Mouse (Mus musculus): ENCODE measurements at regions not wholly inside any gene's neighbourhood (a gene's known extent, or its start where the extent isn't known, plus 50 kb on each side); places are given as distances from the start of the nearest gene placed in this dataset.
A peak's percentile ranks its signal among the peaks of the same experiment; 100 is the strongest.

DNA sequence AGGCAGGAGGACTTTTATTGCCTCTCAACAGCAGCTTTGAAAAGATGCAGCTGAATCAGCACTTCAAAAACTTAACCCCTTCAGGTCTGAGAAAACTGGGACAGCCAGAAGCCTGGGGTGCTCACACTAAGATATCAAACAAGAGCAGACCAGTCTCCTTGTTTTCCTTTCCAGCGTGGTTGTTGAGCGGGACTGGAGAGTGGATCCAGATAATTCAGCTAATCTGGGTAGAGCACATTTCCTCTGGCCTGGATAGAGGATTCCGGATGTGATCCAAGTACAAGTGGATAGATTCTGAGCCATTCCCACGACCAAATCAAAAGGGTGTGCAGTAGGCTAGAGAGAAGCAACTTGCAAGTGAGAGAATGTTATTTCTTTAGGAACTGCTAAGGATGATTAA lies 68.7 kb upstream of the Pum3 start:
- H3K9ac ChIP-seq (ENCODE audit: insufficient read depth, low read depth, low read length, poor library complexity, severe bottlenecking): no peak overlapping the region
- H3K27ac ChIP-seq (ENCODE audit: insufficient read depth, low read depth, low read length, poor library complexity, severe bottlenecking): no peak overlapping the region
- in situ Hi-C loops (cut with MboI; ENCODE audit: low sequenced_read_pairs in 2 of 2, unreplicated experiment in 2 of 2): no loop called here
- H3K4me3 ChIP-seq (ENCODE audit: insufficient read depth in 1 of 2, low read depth in 1 of 2, low read length in 2 of 2, poor library complexity in 1 of 2, severe bottlenecking in 1 of 2): no peak overlapping the region
- H3K9me3 ChIP-seq (ENCODE audit: control insufficient read depth, insufficient read depth, low read depth, low read length): no peaks in the 10 kb centered on the region
- DNase-seq (ENCODE audit: low read depth, low spot score): no peak
- no peaks in the 10 kb centered on the region for H3K4me1 ChIP-seq (ENCODE audit: control insufficient read depth in 2 of 2, insufficient read depth in 2 of 2, low read length in 2 of 2, poor library complexity in 1 of 2)
- no peaks in the 10 kb centered on the region for H3K36me3 ChIP-seq (ENCODE audit: control insufficient read depth, insufficient read depth, low read length, poor library complexity, severe bottlenecking)
- TF ChIP-seq ZC3H11A (IDR thresholded peaks at IDR 0.05; ENCODE audit: borderline replicate concordance, low read depth, low read length): no peak
- TF ChIP-seq CHD2 (IDR thresholded peaks at IDR 0.05; ENCODE audit: low read depth, low read length): no peak
- no peak for TF ChIP-seq MAFK (IDR thresholded peaks at IDR 0.05; ENCODE audit: insufficient read depth, low read depth, low read length)
- TF ChIP-seq HCFC1 (IDR thresholded peaks at IDR 0.05; ENCODE audit: borderline replicate concordance, insufficient read depth, low read length): no peak
- TF ChIP-seq ZNF384 (IDR thresholded peaks at IDR 0.05; ENCODE audit: low read depth, low read length): no peak

DNA sequence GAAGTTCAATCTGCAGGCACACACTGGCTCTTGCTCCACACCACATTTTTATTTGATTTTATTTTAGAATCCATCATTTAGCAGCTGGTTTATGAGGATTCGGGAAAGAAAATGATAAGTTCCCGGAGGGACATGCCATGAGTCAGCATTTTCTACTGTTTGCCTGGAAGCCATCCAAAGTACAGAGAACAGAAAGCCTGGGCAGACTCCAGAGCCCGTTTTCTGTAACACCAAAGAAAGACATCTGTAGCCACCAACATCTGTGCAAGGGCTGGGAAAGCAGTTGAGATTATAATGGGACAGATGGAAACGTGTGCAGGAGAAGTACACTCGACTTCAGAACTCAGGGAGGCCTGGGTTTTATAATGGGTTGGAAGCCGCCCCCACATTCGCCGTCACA lies 62.8 kb upstream of the Pum3 start:
- no peak for DNase-seq (ENCODE audit: low read depth, low spot score)
- in situ Hi-C loops (cut with MboI; ENCODE audit: low sequenced_read_pairs in 2 of 2, unreplicated experiment in 2 of 2): no loop called here
- H3K9me3 ChIP-seq (ENCODE audit: control insufficient read depth, insufficient read depth, low read depth, low read length): no peaks in the 10 kb centered on the region
- no peaks in the 10 kb centered on the region for H3K36me3 ChIP-seq (ENCODE audit: control insufficient read depth, insufficient read depth, low read length, poor library complexity, severe bottlenecking)
- no peak overlapping the region for H3K4me3 ChIP-seq (ENCODE audit: insufficient read depth in 1 of 2, low read depth in 1 of 2, low read length in 2 of 2, poor library complexity in 1 of 2, severe bottlenecking in 1 of 2)
- no peak overlapping the region for H3K27ac ChIP-seq (ENCODE audit: insufficient read depth, low read depth, low read length, poor library complexity, severe bottlenecking)
- no peak for TF ChIP-seq CHD2 (IDR thresholded peaks at IDR 0.05; ENCODE audit: low read depth, low read length)
- no peak for TF ChIP-seq ZC3H11A (IDR thresholded peaks at IDR 0.05; ENCODE audit: borderline replicate concordance, low read depth, low read length)
- TF ChIP-seq ZNF384 (IDR thresholded peaks at IDR 0.05; ENCODE audit: low read depth, low read length): no peak
- TF ChIP-seq MAFK (IDR thresholded peaks at IDR 0.05; ENCODE audit: insufficient read depth, low read depth, low read length): peak; percentile 68; the same call in 1 of the 2 replicates
- no peak for TF ChIP-seq HCFC1 (IDR thresholded peaks at IDR 0.05; ENCODE audit: borderline replicate concordance, insufficient read depth, low read length)
- no peak overlapping the region for H3K9ac ChIP-seq (ENCODE audit: insufficient read depth, low read depth, low read length, poor library complexity, severe bottlenecking)
- H3K4me1 ChIP-seq (ENCODE audit: control insufficient read depth in 2 of 2, insufficient read depth in 2 of 2, low read length in 2 of 2, poor library complexity in 1 of 2): no peaks in the 10 kb centered on the region

DNA sequence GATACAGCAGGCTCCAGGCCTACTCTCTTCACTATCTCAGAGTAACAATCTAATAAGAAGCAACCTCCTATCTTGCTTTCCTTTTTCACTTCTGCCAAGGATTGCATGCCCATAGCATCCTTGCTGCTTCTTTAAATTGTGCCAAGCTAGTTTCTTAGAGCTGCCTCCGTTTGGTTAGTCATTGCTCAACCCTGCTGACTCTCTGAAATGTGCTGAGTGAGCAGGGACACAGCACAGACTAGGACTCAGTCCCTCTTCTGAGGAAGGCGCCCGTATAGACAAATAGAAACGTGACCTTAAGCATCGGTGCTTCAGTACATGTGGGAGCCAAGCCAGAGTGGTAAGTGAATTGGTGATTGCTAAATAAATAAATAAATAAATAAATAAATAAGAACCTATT lies 62.2 kb upstream of the Pum3 start:
- no peak for DNase-seq (ENCODE audit: low read depth, low spot score)
- Histone ChIP-seq H3K9me3 (ENCODE audit: control insufficient read depth, insufficient read depth, low read depth, low read length) (no peaks in the 10 kb centered on the region), H3K9ac (ENCODE audit: insufficient read depth, low read depth, low read length, poor library complexity, severe bottlenecking) (no peak overlapping the region), H3K4me3 (ENCODE audit: insufficient read depth in 1 of 2, low read depth in 1 of 2, low read length in 2 of 2, poor library complexity in 1 of 2, severe bottlenecking in 1 of 2) (no peak overlapping the region), H3K36me3 (ENCODE audit: control insufficient read depth, insufficient read depth, low read length, poor library complexity, severe bottlenecking) (no peaks in the 10 kb centered on the region), H3K27ac (ENCODE audit: insufficient read depth, low read depth, low read length, poor library complexity, severe bottlenecking) (no peak overlapping the region), H3K4me1 (ENCODE audit: control insufficient read depth in 2 of 2, insufficient read depth in 2 of 2, low read length in 2 of 2, poor library complexity in 1 of 2) (no peaks in the 10 kb centered on the region)
- in situ Hi-C loops (cut with MboI; ENCODE audit: low sequenced_read_pairs in 2 of 2, unreplicated experiment in 2 of 2): no loop called here
- TF ChIP-seq CHD2 (IDR thresholded peaks at IDR 0.05; ENCODE audit: low read depth, low read length) (no peak), ZNF384 (IDR thresholded peaks at IDR 0.05; ENCODE audit: low read depth, low read length) (no peak), MAFK (IDR thresholded peaks at IDR 0.05; ENCODE audit: insufficient read depth, low read depth, low read length) (no peak), HCFC1 (IDR thresholded peaks at IDR 0.05; ENCODE audit: borderline replicate concordance, insufficient read depth, low read length) (no peak), ZC3H11A (IDR thresholded peaks at IDR 0.05; ENCODE audit: borderline replicate concordance, low read depth, low read length) (no peak)

DNA sequence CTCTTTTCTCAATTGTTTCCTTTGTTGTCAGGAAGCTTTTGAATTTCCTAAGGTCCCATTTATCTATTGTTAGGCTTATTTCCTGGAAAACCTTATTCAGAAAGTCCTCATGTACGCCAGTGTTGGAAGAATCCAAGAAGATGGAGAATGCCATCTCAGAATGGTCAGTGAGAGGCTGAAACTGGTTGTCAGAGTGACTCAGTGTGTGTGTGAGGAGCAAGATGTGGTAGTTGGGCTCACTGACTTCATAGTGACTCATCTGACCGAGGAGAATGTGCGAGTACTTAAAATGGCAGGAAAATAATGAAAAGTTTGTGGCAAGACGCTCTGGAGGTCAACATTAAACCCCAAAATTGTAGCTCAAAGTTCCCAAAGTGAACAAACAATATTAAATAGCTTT lies 59.4 kb upstream of the Pum3 start:
- Histone ChIP-seq H3K9me3 (ENCODE audit: control insufficient read depth, insufficient read depth, low read depth, low read length) (no peaks in the 10 kb centered on the region), H3K36me3 (ENCODE audit: control insufficient read depth, insufficient read depth, low read length, poor library complexity, severe bottlenecking) (no peaks in the 10 kb centered on the region), H3K4me1 (ENCODE audit: control insufficient read depth in 2 of 2, insufficient read depth in 2 of 2, low read length in 2 of 2, poor library complexity in 1 of 2) (no peaks in the 10 kb centered on the region), H3K27ac (ENCODE audit: insufficient read depth, low read depth, low read length, poor library complexity, severe bottlenecking) (no peak overlapping the region), H3K9ac (ENCODE audit: insufficient read depth, low read depth, low read length, poor library complexity, severe bottlenecking) (no peak overlapping the region), H3K4me3 (ENCODE audit: insufficient read depth in 1 of 2, low read depth in 1 of 2, low read length in 2 of 2, poor library complexity in 1 of 2, severe bottlenecking in 1 of 2) (no peak overlapping the region)
- in situ Hi-C loops (cut with MboI; ENCODE audit: low sequenced_read_pairs in 2 of 2, unreplicated experiment in 2 of 2): no loop called here
- DNase-seq (ENCODE audit: low read depth, low spot score): no peak
- no peak for TF ChIP-seq MAFK (IDR thresholded peaks at IDR 0.05; ENCODE audit: insufficient read depth, low read depth, low read length)
- no peak for TF ChIP-seq ZNF384 (IDR thresholded peaks at IDR 0.05; ENCODE audit: low read depth, low read length)
- TF ChIP-seq HCFC1 (IDR thresholded peaks at IDR 0.05; ENCODE audit: borderline replicate concordance, insufficient read depth, low read length): no peak
- no peak for TF ChIP-seq ZC3H11A (IDR thresholded peaks at IDR 0.05; ENCODE audit: borderline replicate concordance, low read depth, low read length)
- TF ChIP-seq CHD2 (IDR thresholded peaks at IDR 0.05; ENCODE audit: low read depth, low read length): no peak
